Mouse (Mus musculus) urinary bladder, postnatal 10 days (tissue): ENCODE results near the gene Arid1b.

ENCODE experiments used
- DNase-seq: peaks from one replicate; pipeline ENCODE4 v3.0.0; 2022; ENCODE audit warnings: low spot score

Gene Arid1b

GRCm38 (mm10) chr17:5323746-5324145, 329.6 kb downstream of the Arid1b start:
- no peak for DNase-seq

GRCm38 (mm10) chr17:5324236-5324876, 330.2 kb downstream of the Arid1b start:
- DNase-seq = no peak

GRCm38 (mm10) chr17:5326689-5327088, 332.6 kb downstream of the Arid1b start:
- DNase-seq = no peak

- no peak for DNase-seq
Measured at GRCm38 (mm10) chr17:5327480-5328180, 333.5 kb downstream of the Arid1b start.

GRCm38 (mm10) chr17:5329478-5329877, 335.3 kb downstream of the Arid1b start:
- DNase-seq = no peak

GRCm38 (mm10) chr17:5330063-5330462, 335.9 kb downstream of the Arid1b start:
- no peak for DNase-seq

GRCm38 (mm10) chr17:5330644-5331043, 336.5 kb downstream of the Arid1b start:
- no peak for DNase-seq

GRCm38 (mm10) chr17:5331387-5331786, 337.3 kb downstream of the Arid1b start:
- DNase-seq = no peak

- no peak for DNase-seq
Measured at GRCm38 (mm10) chr17:5334567-5334966, 340.4 kb downstream of the Arid1b start.

GRCm38 (mm10) chr17:5344426-5344825, 350.3 kb downstream of the Arid1b start:
- DNase-seq = no peak

- DNase-seq = no peak
Measured at GRCm38 (mm10) chr17:5345810-5346209, 351.7 kb downstream of the Arid1b start.

- no peak for DNase-seq
Measured at GRCm38 (mm10) chr17:5352901-5353300, 358.8 kb downstream of the Arid1b start.

- DNase-seq = no peak
Measured at GRCm38 (mm10) chr17:5360759-5361158, 366.6 kb downstream of the Arid1b start.

GRCm38 (mm10) chr17:5365992-5366398, 371.9 kb downstream of the Arid1b start:
- no peak for DNase-seq

- DNase-seq = no peak
Measured at GRCm38 (mm10) chr17:5371032-5371431, 376.9 kb downstream of the Arid1b start.

GRCm38 (mm10) chr17:5371521-5371920, 377.4 kb downstream of the Arid1b start:
- no peak for DNase-seq

GRCm38 (mm10) chr17:5372951-5373350, 378.8 kb downstream of the Arid1b start:
- no peak for DNase-seq

- DNase-seq = no peak
Measured at GRCm38 (mm10) chr17:5377151-5377929, 383.2 kb downstream of the Arid1b start.

- DNase-seq = no peak
Measured at GRCm38 (mm10) chr17:5377930-5378310, 383.8 kb downstream of the Arid1b start.

- DNase-seq = no peak
Measured at GRCm38 (mm10) chr17:5385694-5386093, 391.6 kb downstream of the Arid1b start.

- no peak for DNase-seq
Measured at GRCm38 (mm10) chr17:5386885-5387545, 392.9 kb downstream of the Arid1b start.

- no peak for DNase-seq
Measured at GRCm38 (mm10) chr17:5388351-5388750, 394.2 kb downstream of the Arid1b start.
